Mouse (Mus musculus): ENCODE results near the gene Ascl2.

The Ascl2 gene

DNA sequence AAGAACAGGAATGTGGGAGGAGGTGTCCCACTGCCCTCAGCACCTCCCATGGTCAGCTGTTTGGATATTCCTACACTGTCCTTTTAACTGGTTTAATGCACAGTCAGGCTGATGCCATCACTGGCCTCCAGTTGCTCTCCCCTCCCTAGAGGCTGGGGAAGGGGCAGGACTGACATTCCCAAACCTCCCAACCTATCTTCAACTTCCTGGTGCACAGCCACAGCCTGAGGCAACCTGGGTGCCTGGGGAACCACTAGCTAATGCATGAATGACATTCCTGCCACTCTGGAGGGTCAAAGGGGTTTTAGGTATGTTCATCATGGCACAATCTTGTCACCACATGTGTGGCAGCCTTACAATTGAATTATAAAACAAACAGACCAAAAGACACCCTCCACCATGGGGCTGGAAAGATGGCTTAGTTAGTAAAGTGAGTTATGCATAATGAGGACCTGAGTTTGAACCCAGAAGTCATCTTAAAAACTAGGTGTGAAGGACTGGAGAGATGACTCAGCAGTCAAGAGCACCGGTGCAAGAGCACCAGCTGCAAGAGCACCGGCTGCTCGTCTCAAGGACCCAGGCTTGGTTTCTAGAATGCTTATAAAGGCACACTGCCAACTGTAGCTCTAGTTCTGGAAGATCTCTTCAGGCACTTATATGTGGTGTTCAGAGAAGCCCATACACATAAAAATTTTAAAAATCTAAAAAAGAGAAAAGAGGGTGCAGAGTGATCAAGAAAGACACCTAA, 28.5 kb upstream of the Ascl2 start:
- no peak for DNase-seq

- DNase-seq = no peak
Measured at GRCm38 (mm10) chr7:142996998-142997397, 27.9 kb upstream of the Ascl2 start.

DNA sequence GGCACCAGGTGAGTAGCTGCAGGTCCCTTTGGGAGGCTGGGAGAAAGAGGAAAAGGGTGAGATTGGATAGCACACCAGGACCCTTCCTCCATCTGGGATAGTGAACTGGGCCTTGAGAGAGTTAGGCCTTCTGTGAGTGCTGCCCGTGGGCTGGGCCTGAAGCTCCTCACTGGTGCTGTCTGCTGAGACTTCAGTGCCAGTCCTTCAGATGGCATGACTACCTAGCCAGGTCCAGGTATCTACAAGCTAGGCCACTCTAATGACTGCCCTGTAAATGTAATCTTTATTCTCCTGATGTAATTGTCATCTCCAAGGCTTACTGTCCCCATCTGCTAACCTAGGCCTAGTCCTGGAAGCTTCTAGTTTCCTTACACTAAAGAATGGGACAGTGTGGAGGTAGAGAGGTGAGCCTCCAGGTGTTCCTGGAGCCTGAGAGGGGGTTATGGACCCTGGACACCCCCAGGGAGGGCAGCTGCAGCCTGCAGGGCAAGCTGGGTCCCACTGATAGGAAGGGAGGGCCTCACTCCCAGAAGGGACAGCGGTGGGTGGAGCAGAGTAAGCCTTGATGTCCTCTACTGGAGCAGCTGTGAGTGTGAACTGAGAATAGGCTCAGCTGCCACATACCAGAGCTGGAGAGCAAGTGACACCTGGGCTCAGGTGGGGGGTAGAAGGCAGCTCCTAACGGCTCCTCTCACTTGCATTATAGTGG, 26.7 kb upstream of the Ascl2 start:
- no peak for DNase-seq

- no peak for DNase-seq
Measured at GRCm38 (mm10) chr7:142995004-142995403, 25.9 kb upstream of the Ascl2 start.

DNA sequence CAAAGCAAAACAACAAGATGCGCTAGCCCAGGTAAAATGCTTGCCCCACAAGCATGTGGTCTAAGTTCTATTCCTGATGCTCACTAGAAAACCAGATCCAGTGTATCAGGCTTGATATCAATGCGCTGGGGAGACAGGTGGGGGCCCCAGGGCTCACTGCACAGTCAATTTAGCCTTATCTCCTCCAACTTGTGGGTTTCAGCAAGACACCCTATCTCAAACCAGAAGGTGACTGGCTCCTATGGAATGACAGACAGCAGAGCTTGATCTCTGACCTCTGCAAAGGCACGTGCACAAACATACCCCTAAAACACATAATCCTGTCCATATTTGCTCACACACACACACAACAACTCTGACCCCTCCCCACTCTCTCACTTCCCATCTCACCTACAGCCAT, 18.7 kb upstream of the Ascl2 start:
- no peak for DNase-seq

- no peak for DNase-seq
Measured at GRCm38 (mm10) chr7:142985146-142985545, 16.1 kb upstream of the Ascl2 start.

DNA sequence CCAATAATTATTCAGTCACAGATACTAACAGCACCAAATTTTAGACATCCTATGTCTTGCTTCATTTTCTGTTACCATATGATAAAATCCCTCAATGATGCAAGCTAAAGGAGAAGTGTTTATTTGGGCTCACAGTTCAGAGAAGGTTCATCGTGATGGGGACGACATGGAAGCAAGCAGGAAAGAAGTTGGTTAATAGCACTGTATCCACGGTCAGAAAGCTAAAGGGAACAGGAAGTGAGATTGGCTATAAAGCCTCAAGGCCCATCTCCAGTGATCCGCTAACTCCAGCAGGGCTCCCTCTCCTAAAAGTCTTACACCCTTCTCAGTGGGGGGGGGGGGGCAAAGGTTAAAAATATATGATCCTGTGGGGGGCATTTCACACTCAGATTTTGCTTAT, 12.8 kb upstream of the Ascl2 start:
- no peak for DNase-seq

DNA sequence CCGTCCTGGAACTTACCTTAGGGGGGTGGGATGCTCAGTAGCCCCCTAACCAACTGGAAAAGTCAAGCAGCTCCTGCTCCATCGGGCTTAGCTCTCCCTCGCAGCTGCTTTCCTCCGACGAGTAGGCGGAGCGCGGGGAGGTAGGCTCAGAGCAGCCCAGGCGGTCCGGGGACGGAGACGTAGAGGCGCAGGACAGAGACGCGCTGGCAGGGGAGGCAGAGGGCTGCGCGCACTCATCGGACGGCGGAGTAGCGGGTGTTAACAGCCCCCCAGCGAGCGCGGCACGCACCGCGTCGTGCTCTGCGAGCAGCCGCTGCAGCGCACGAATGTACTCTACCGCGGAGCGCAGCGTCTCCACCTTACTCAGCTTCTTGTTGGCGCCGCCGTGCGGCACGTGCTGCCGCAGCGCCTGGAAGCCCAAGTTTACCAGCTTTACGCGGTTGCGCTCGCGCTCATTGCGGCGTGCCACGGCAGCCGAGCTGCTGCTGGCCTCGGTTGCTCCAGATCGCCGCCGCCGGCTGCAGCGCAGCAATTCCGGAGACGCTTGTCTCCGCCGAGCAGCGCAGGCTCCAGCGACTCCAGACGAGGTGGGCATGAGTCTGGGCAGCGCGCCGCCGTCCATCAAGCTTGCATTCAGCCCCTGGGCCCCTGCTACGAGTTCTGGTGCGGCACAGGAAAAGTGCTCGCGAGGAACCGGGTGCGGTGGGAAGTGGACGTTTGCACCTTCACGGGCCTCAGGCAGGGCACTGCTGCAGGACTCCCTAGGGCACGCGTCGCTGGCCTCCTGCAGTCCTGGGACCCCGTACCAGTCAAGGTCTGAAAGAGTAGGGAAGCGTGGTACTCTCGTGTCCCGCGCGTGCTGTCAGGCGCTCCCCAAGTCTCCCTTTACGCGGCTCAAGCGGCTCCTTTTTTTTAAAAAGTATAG, 918 bp downstream of the Ascl2 start:
- no peak for DNase-seq

GRCm38 (mm10) chr7:142967414-142967883, 1.6 kb downstream of the Ascl2 start:
- DNase-seq = no peak

DNA sequence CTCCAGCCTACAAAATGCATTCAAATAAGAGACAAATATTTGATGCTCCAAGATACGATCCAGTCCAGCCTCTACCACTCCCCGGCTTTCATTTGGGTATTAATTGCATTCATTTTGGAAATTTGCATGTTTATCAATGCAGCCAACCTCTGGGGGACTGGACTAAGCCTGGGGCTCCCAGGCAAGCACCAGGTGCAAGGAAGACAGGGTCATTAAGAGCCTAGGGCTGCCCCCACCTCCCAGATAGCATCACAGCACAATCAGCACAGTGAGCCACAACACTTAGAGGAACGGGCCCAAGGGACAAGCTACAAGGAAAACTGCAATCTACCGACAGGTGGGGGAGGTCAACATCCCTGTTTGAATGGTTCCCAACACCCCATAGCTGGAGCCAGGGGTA, 9.3 kb downstream of the Ascl2 start:
- DNase-seq = no peak

GRCm38 (mm10) chr7:142958817-142959216, 10.2 kb downstream of the Ascl2 start:
- DNase-seq = no peak

GRCm38 (mm10) chr7:142956018-142956417, 13.0 kb downstream of the Ascl2 start:
- no peak for DNase-seq

DNA sequence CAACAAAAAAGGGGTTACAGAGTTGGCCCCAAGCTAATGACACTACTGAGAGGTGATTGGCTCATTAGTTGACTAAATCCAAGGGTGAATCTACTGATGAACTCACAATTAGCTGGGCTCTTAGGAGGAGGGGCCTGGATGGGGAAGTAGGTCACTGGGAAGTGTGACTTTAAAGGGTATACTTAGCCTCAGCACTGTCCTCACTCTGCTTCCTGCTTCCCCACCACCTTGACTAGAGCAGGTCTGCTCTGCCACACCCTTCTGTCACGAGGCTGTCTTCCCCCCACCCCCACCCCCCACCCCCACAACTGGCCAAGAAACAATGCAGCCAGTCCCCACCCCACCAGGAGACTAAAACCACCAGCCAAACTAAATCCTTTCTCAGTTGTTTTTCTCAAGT, 19.5 kb downstream of the Ascl2 start:
- no peak for DNase-seq

DNA sequence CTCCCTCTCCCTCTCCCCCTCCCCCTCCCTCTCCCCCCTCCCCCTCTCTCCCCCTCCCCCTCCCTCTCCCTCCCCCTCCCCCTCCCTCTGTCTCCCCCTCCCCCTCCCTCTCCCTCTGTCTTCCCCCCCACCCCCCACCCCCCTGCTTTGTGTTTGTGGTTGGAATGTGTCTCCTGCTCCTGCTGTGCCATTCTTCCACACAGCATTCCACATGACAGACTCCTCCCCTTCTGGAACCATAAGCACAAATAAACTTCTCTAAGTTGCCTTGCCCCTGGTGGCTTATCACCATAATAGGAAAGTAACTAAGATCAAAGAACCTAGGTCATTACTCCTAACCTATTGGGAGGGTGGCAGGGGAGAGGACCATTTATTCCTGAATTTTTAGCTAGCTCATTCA, 31.4 kb downstream of the Ascl2 start:
- DNase-seq = no peak

- DNase-seq = no peak
Measured at GRCm38 (mm10) chr7:142935708-142936107, 33.4 kb downstream of the Ascl2 start.

DNA sequence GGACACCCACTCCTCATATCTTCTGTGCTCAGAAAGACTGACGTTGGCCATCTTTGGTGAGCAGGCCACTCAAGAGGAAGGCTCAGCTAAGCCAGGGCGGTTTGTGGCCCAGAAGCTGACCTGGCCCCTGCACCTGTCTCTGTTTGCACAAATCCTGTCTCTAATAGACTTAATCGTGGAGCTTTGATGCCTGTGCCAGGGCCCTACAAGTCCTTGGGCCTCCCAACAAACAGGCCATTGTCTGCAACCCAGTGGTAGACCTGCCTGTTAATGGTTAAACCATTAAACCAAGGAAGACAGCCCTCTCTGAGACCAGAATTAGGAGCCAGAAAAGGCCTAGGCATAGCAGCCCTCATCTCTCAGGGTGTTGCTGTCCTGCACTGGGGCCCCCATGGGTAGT, 36.6 kb downstream of the Ascl2 start:
- DNase-seq = no peak

GRCm38 (mm10) chr7:142931028-142931427, 38.0 kb downstream of the Ascl2 start, which contains the start of gene Th:
Gene Th, minus strand, starts transcription at chr7:142931128.
- DNase-seq = no peak

GRCm38 (mm10) chr7:142929516-142929915, 39.5 kb downstream of the Ascl2 start:
- DNase-seq = no peak

- no peak for DNase-seq
Measured at GRCm38 (mm10) chr7:142927293-142927692, 41.8 kb downstream of the Ascl2 start.

DNA sequence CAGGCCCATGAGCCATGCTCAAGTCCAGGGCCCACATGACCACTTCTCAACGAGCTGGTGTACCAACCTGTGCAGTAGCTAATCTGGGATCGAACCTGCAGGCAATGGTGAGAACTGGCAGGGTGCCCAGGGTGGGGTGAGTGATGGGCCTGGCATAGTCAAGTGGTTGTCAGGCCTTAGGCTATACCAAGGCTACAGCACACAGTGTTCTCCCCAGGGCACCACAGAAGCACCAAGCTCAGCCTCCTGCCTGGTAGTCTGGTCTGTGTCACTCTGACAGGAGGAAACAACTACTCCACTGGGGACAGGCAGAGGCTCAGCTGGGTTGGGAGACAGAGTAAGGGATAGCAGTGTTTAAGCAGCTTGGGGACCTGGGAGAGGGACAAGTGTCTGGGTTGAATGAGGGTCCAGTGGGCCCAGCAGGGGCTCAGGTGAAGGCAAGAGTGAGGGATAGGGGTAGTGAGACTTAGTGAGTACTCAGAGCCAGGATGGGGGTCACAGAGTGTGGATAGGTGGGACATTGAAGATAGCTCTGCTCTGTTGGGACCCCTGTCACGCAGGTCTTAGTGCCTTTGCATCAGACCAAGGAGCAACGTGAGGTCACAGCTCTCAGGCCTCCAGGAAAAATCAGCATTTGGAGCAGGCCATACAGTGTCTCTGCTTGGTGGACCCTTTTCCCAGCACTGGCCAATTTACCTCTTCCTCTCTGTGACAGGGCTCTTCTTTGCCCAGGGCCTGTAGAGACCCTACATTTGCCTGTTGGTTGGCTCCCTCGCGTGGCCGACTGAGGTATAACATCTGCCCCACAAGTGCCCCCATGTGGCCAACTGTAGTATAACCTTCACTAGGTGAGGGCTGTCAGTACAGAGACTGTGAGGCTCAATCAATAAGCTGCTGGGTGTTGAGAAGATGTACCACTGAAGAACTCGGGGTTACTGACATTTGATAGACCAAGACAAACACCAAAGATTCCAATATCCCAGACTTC, 50.1 kb downstream of the Ascl2 start:
- peak; percentile 55 for DNase-seq

GRCm38 (mm10) chr7:142917659-142918058, 51.4 kb downstream of the Ascl2 start:
- no peak for DNase-seq
